In the genomic region with DNA sequence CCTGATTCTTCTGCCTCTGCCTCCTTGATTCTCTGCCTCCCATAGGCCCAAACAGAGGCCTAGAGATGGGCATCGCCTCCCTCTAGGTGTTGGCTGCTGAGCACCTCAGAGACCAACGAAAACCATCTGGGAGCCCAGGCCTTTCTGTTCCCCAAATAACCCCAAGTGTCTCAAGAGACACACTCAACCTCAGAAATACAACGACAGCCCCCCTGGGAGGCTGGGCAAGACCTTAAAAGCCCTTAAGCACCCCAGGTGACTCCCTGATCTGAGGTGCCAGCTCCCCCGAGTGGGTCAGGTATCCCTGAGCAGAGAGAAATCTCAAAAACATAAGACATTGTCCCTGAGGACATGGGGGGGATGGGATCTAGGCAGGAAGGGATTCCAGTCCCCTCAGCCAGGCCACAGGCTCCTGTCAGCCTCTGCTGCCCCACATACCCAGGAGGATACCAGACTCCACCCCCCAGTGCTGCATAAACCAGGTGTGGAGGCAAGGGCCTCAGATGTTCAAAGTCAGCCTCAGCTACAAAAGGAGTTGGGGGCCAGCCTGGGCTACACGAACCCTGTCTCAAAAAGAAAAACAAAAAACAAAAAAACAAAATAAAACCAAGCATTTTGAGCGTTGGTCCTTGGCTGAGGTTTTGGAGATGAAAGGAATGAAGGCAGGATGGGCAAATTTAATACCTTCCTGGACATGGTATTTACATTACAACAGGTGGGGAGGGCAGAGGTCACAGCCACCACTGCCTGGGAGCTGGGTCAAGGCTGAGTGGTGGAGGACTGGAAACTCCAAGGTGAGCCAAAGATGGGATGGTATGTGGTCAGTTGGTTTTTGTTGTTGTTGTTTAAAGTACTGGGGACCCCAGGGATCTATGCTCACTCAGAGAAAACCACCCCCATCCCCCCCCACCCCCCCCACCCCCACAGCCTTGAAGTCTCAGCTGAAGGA, we compare ENCODE assay signal across 8 mouse cellular contexts.
"Had no signal": no experiment of that assay in that cellular context is flagged by ENCODE, and none has a peak within 500 bp of the region (broad histone marks: within the 10 kb centered on the region; RNA-seq: fewer than 3 reads in every experiment).

No protein-coding gene starts in this region.

- H3K9ac ChIP-seq: limb, embryonic 15.5 days; liver, embryonic 12.5 days; lung, embryonic 15.5 days; midbrain, embryonic 12.5 days; neural tube, embryonic 13.5 days had no signal

- H3K27me3 ChIP-seq: limb, embryonic 15.5 days; liver, embryonic 12.5 days; lung, embryonic 15.5 days; midbrain, embryonic 12.5 days had no signal

- H3K36me3 ChIP-seq: limb, embryonic 15.5 days; liver, embryonic 12.5 days; lung, embryonic 15.5 days; midbrain, embryonic 12.5 days; neural tube, embryonic 13.5 days had no signal

- H3K9me3 ChIP-seq: limb, embryonic 15.5 days; lung, embryonic 15.5 days; neural tube, embryonic 13.5 days had no signal

- DNase-seq: kidney, postnatal 14 days; left cerebral cortex, postnatal 4 days had no signal

- H3K27ac ChIP-seq: limb, embryonic 15.5 days; liver, embryonic 12.5 days; lung, embryonic 15.5 days; midbrain, embryonic 12.5 days; neural tube, embryonic 13.5 days had no signal

- H3K4me3 ChIP-seq: limb, embryonic 15.5 days; liver, embryonic 12.5 days; lung, embryonic 15.5 days; midbrain, embryonic 12.5 days; neural tube, embryonic 13.5 days had no signal

- H3K4me2 ChIP-seq: limb, embryonic 15.5 days; liver, embryonic 12.5 days; lung, embryonic 15.5 days; midbrain, embryonic 12.5 days; neural tube, embryonic 13.5 days had no signal

- ATAC-seq: liver, embryonic 12.5 days; midbrain, embryonic 16.5 days had no signal
